Mouse (Mus musculus): ENCODE data around the gene Gm37240. TPM values are rescaled to one million over a fixed set of nuclear protein-coding genes. Genes with fewer than 3 reads are reported as not detected.
A peak's percentile ranks its signal among the peaks of the same experiment; 100 is the strongest.

Gene Gm37240
- polyA plus RNA-seq, 1 experiment from 2014 or later, result 0.11 TPM

DNA sequence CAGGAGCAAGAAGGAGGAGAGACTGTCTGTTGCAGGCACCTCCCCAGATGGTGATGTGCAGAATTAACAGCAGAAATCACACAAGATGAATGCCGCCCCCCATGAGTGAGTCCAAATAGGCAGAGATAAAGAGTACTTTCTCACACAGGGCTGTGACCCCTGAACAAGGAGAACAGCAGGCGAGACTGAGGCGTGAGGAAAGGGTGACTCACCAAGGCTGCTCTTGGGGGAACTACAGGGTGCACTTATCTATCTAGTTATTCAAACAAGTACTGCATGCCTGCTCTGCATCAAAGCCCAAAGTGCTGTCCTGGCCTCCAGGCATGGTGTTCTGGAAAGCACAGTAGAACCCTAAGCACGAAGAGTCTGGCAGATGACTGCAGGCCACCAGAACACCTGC is 113.4 kb downstream of the Gm37240 start:
- DNase-seq (no peak), ATAC-seq (ENCODE audit: low FRiP score, low TSS enrichment) (no peak)
- Histone ChIP-seq H3K27ac (replicated peaks; ENCODE audit: low read depth, low read length) (no peak overlapping the region), H3K9ac (replicated peaks; ENCODE audit: low read length) (no peak overlapping the region), H3K9me3 (ENCODE audit: control insufficient read depth, low read length) (no peaks in the 10 kb centered on the region), H3K4me3 (replicated peaks; ENCODE audit: low read depth, low read length) (no peak overlapping the region), H3K4me1 (ENCODE audit: control insufficient read depth, insufficient read depth, low read length) (no peaks in the 10 kb centered on the region), H3K27me3 (ENCODE audit: control insufficient read depth, insufficient read depth, low read length) (no peaks in the 10 kb centered on the region), H3K4me2 (ENCODE audit: low read length) (no peak overlapping the region), H3K36me3 (ENCODE audit: control insufficient read depth, insufficient read depth, low read length) (no peaks in the 10 kb centered on the region)
- WGBS, result 66% methylated on average over 4 of the region's 4 CpGs

DNA sequence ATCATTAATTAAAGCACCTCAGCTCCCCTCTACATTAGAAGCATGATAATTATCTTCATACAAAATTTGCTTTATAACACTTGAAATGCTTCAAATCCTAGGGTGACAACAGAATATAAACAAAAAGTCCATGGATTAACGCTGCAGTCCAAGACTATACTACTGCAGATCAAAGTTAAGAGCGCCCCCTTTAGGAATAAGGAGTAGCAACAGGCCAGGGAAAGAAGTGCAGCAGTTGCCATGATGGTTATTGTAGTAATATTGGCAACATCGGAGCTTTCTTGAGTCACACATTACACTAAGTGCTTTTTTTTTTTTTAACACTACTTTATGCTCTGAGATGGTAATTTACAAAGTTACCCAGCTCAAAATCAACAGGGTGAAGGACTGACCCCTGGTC is 113.9 kb downstream of the Gm37240 start:
- ATAC-seq (ENCODE audit: low FRiP score, low TSS enrichment) (no peak), DNase-seq (peak; percentile 35)
- Histone ChIP-seq H3K9ac (replicated peaks; ENCODE audit: low read length) (no peak overlapping the region), H3K4me2 (ENCODE audit: low read length) (no peak overlapping the region), H3K4me3 (replicated peaks; ENCODE audit: low read depth, low read length) (no peak overlapping the region), H3K27me3 (ENCODE audit: control insufficient read depth, insufficient read depth, low read length) (no peaks in the 10 kb centered on the region), H3K27ac (replicated peaks; ENCODE audit: low read depth, low read length) (no peak overlapping the region), H3K9me3 (ENCODE audit: control insufficient read depth, low read length) (no peaks in the 10 kb centered on the region), H3K36me3 (ENCODE audit: control insufficient read depth, insufficient read depth, low read length) (no peaks in the 10 kb centered on the region), H3K4me1 (ENCODE audit: control insufficient read depth, insufficient read depth, low read length) (no peaks in the 10 kb centered on the region)
- 50% methylated on average over 3 of the region's 3 CpGs for WGBS

DNA sequence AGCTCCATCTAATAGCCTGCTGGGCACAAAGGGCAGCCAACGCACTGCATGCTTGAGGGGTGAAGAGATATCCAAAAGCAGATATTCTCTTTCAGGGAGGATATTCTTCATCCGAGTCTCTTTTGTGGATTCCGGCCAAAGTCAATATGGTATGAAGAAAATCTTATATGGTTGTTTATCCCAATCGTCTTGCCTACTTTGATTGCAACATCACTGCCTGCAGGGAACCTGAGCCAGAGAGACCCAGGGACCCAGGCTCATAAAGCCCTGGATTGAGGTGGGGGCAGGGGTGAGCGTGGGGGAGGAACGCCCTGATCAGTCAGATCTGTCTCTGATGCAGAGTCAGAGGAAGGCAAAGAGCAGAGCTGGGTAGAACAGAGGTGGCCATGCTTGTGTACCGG is 122.4 kb downstream of the Gm37240 start:
- Histone ChIP-seq H3K4me2 (ENCODE audit: low read length) (peak overlapping the region; percentile 10; the same call in 1 of the 2 replicates), H3K9me3 (ENCODE audit: control insufficient read depth, low read length) (no peaks in the 10 kb centered on the region), H3K36me3 (ENCODE audit: control insufficient read depth, insufficient read depth, low read length) (no peaks in the 10 kb centered on the region), H3K9ac (replicated peaks; ENCODE audit: low read length) (no peak overlapping the region; the same call in 1 of the 2 replicates), H3K27me3 (ENCODE audit: control insufficient read depth, insufficient read depth, low read length) (no peaks in the 10 kb centered on the region), H3K4me3 (replicated peaks; ENCODE audit: low read depth, low read length) (no peak overlapping the region), H3K4me1 (ENCODE audit: control insufficient read depth, insufficient read depth, low read length) (peaks cover 11% of the 10 kb centered on the region), H3K27ac (replicated peaks; ENCODE audit: low read depth, low read length) (peak overlapping the region; percentile 55; the same call in 1 of the 2 replicates)
- ATAC-seq (ENCODE audit: low FRiP score, low TSS enrichment) (no peak), DNase-seq (peak; percentile 26)
- 31% methylated on average over 7 of the region's 7 CpGs for WGBS

DNA sequence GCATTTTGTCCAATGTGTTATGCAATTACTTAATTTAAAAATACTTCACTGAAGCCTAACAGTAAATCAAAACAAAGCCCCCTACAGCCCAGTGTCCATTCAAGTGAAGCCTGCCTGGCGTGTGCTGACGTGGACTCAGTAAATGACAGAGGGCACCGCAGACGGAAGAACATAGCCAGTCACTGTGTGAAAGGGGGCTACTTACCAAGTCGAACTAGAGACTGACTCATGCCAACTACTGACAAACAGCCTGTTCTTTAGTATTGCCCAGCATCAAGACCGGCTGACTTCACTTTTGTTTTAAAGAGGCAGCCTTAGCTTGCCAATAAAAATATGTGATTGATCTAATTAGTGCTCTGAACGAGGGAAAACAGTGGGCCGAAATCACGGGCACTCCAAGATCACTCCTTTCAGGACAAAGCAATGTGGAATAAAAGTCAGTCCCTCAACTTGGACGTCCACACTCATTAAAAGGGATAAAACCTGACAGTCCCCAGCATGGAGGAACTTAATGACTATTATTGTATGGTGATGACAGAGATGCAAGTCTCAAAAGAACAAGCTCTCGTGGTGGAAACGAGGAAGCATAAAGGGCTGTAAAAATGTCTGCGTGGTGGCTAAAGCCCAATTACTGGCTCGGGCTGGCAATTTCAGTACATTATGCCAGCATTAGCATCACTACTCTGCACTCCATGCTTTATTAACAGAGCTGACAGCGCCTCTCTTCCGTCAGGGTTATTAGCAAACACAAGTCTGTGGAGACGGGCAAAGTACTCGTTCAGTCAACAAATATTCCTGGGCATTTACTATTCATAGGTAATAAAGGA is 123.1 kb downstream of the Gm37240 start:
- DNase-seq (peak; percentile 58), ATAC-seq (ENCODE audit: low FRiP score, low TSS enrichment) (no peak)
- Histone ChIP-seq H3K4me3 (replicated peaks; ENCODE audit: low read depth, low read length) (no peak overlapping the region), H3K36me3 (ENCODE audit: control insufficient read depth, insufficient read depth, low read length) (no peaks in the 10 kb centered on the region), H3K27me3 (ENCODE audit: control insufficient read depth, insufficient read depth, low read length) (no peaks in the 10 kb centered on the region), H3K9ac (replicated peaks; ENCODE audit: low read length) (no peak overlapping the region), H3K4me1 (ENCODE audit: control insufficient read depth, insufficient read depth, low read length) (peaks cover 11% of the 10 kb centered on the region), H3K9me3 (ENCODE audit: control insufficient read depth, low read length) (no peaks in the 10 kb centered on the region), H3K27ac (replicated peaks; ENCODE audit: low read depth, low read length) (no peak overlapping the region), H3K4me2 (ENCODE audit: low read length) (peak overlapping the region; percentile 10; the same call in 1 of the 2 replicates)
- 29% methylated on average over 18 of the region's 18 CpGs for WGBS

DNA sequence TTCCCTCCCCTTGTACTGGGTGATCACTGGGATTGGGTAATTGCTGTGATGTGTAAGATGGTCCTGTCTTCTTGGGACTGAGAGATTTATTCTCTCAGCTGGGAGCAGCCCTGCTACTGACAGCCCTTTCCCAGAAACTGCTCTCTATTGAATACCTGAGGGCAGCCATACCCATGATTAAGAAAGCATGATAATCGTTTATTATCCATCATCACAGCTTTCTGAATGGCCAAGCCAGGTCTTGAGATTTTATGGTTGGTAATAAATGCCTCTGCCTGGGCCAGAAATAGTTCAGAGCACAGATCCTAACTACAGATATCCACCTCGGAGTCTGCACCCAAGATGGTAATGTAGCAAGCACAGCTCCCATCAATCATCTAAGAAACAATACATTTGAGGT is 129.4 kb downstream of the Gm37240 start:
- 73% methylated on average over 2 of the region's 2 CpGs for WGBS
- no peaks in the 10 kb centered on the region for H3K4me1 ChIP-seq (ENCODE audit: control insufficient read depth, insufficient read depth, low read length)
- ATAC-seq (ENCODE audit: low FRiP score, low TSS enrichment), result no peak
- DNase-seq, result no peak
- no peak overlapping the region for H3K27ac ChIP-seq (replicated peaks; ENCODE audit: low read depth, low read length)
- no peak overlapping the region for H3K4me3 ChIP-seq (replicated peaks; ENCODE audit: low read depth, low read length)
- H3K9me3 ChIP-seq (ENCODE audit: control insufficient read depth, low read length), result no peaks in the 10 kb centered on the region
- H3K27me3 ChIP-seq (ENCODE audit: control insufficient read depth, insufficient read depth, low read length), result no peaks in the 10 kb centered on the region
- H3K36me3 ChIP-seq (ENCODE audit: control insufficient read depth, insufficient read depth, low read length), result no peaks in the 10 kb centered on the region
- no peak overlapping the region for H3K9ac ChIP-seq (replicated peaks; ENCODE audit: low read length)
- no peak overlapping the region for H3K4me2 ChIP-seq (ENCODE audit: low read length)

DNA sequence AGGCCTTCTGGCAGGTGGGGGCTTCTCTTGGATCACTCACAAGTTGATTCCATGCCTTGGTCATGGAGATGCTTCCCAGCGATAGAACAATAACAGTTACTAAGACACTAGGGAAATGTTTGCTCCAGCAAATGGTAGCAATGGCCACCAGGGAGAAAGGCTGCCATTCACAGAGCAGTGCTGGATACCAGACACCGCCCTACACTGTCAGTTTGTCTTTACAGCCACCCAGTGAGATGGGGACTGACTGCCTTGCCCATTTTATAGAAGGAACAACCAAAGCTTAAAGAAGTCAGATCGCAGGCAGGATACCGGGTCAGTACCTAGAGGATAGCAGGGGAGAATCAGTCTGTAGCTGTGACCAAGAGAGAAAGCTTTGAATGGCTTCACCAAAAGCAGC is 129.9 kb downstream of the Gm37240 start:
- DNase-seq, result no peak
- Histone ChIP-seq H3K9ac (replicated peaks; ENCODE audit: low read length) (no peak overlapping the region), H3K27me3 (ENCODE audit: control insufficient read depth, insufficient read depth, low read length) (no peaks in the 10 kb centered on the region), H3K27ac (replicated peaks; ENCODE audit: low read depth, low read length) (no peak overlapping the region), H3K9me3 (ENCODE audit: control insufficient read depth, low read length) (no peaks in the 10 kb centered on the region), H3K4me1 (ENCODE audit: control insufficient read depth, insufficient read depth, low read length) (no peaks in the 10 kb centered on the region), H3K36me3 (ENCODE audit: control insufficient read depth, insufficient read depth, low read length) (no peaks in the 10 kb centered on the region), H3K4me3 (replicated peaks; ENCODE audit: low read depth, low read length) (no peak overlapping the region), H3K4me2 (ENCODE audit: low read length) (no peak overlapping the region)
- no peak for ATAC-seq (ENCODE audit: low FRiP score, low TSS enrichment)
- 91% methylated on average over 4 of the region's 4 CpGs for WGBS

DNA sequence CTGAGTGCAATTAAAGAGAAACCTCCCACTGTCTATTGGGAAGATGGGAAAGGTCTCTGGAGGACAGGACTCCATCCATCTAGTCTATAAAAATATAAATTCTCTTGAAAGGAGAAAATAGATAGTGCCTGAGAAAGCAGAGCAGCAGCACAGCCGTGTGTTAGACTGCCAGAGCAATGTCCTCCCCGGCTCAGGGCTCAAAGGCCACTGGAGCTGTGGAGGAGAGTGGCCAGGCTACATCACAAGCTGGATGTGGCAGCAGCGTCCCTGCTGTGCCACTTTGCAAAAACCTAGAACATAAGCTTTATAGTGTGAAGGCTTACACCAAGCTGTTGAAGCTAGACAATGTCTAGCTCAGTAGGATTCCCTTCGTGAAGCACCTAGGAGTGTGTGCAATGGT is 138.0 kb downstream of the Gm37240 start:
- no peak overlapping the region for H3K27ac ChIP-seq (replicated peaks; ENCODE audit: low read depth, low read length)
- no peak overlapping the region for H3K4me3 ChIP-seq (replicated peaks; ENCODE audit: low read depth, low read length)
- no peak overlapping the region for H3K9ac ChIP-seq (replicated peaks; ENCODE audit: low read length)
- no peaks in the 10 kb centered on the region for H3K4me1 ChIP-seq (ENCODE audit: control insufficient read depth, insufficient read depth, low read length)
- H3K9me3 ChIP-seq (ENCODE audit: control insufficient read depth, low read length), result no peaks in the 10 kb centered on the region
- DNase-seq (no peak), ATAC-seq (ENCODE audit: low FRiP score, low TSS enrichment) (no peak)
- 58% methylated on average over 4 of the region's 4 CpGs for WGBS
- no peaks in the 10 kb centered on the region for H3K36me3 ChIP-seq (ENCODE audit: control insufficient read depth, insufficient read depth, low read length)
- H3K27me3 ChIP-seq (ENCODE audit: control insufficient read depth, insufficient read depth, low read length), result no peaks in the 10 kb centered on the region
- H3K4me2 ChIP-seq (ENCODE audit: low read length), result no peak overlapping the region

DNA sequence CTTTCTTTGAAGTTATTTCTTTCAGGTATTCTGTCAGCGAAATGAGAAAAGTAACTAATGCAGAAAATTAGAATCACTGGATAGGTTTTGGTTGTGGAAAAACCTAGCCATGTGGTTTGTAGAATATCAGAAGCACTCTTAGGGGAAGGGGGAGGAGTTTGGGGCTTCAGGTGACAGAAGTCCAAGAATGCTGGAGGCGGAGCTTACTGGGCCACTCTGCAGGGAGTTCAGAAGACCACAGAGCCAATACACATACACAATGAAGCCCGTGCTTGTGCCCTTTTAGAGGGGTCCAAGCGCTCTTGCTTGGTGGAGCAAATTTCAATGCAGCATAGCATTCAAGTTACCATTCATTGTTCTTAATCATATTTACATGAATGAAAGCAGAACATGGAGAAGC is 138.5 kb downstream of the Gm37240 start:
- Histone ChIP-seq H3K4me1 (ENCODE audit: control insufficient read depth, insufficient read depth, low read length) (no peaks in the 10 kb centered on the region), H3K9me3 (ENCODE audit: control insufficient read depth, low read length) (no peaks in the 10 kb centered on the region), H3K9ac (replicated peaks; ENCODE audit: low read length) (no peak overlapping the region), H3K4me2 (ENCODE audit: low read length) (no peak overlapping the region), H3K36me3 (ENCODE audit: control insufficient read depth, insufficient read depth, low read length) (no peaks in the 10 kb centered on the region), H3K4me3 (replicated peaks; ENCODE audit: low read depth, low read length) (no peak overlapping the region), H3K27ac (replicated peaks; ENCODE audit: low read depth, low read length) (no peak overlapping the region), H3K27me3 (ENCODE audit: control insufficient read depth, insufficient read depth, low read length) (no peaks in the 10 kb centered on the region)
- ATAC-seq (ENCODE audit: low FRiP score, low TSS enrichment) (no peak), DNase-seq (no peak)
- WGBS, result 26% methylated on average over 4 of the region's 4 CpGs

DNA sequence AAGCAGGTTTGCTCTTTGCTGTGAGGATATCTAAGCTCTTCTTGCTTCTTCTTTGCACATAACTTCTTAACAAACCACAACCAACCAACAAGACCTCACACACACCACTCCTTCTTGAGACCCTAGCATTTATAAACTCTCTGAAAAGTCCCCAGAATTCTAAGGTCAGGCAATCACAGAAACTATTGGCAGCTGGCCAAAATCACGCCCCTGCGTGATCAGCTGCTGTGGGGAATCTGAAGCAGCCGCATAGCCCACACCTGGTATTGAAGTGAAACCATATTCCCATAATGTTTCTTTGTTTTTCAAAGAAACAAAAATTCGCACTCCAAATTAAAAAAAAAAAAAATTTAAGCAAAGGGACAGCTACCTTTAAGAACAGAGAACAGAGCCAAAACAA is 141.2 kb downstream of the Gm37240 start:
- DNase-seq (peak; percentile 18), ATAC-seq (ENCODE audit: low FRiP score, low TSS enrichment) (no peak)
- Histone ChIP-seq H3K4me3 (replicated peaks; ENCODE audit: low read depth, low read length) (no peak overlapping the region), H3K4me1 (ENCODE audit: control insufficient read depth, insufficient read depth, low read length) (no peaks in the 10 kb centered on the region), H3K36me3 (ENCODE audit: control insufficient read depth, insufficient read depth, low read length) (no peaks in the 10 kb centered on the region), H3K4me2 (ENCODE audit: low read length) (no peak overlapping the region), H3K27me3 (ENCODE audit: control insufficient read depth, insufficient read depth, low read length) (no peaks in the 10 kb centered on the region), H3K9ac (replicated peaks; ENCODE audit: low read length) (no peak overlapping the region), H3K27ac (replicated peaks; ENCODE audit: low read depth, low read length) (no peak overlapping the region), H3K9me3 (ENCODE audit: control insufficient read depth, low read length) (no peaks in the 10 kb centered on the region)
- 72% methylated on average over 4 of the region's 4 CpGs for WGBS

Measured in midbrain, embryonic 14.5 days (tissue).